Mouse (Mus musculus) forebrain, embryonic 13.5 days (tissue): ENCODE results near the gene A030014E15Rik. TPM values are rescaled to one million over a fixed set of nuclear protein-coding genes. Genes with fewer than 3 reads are reported as not detected.
"Not testable (repeated sequence)": the region's sequence is repeated elsewhere in the genome, so short reads cannot be mapped to it uniquely, and the experiment has no call there.

ENCODE experiments used
- ATAC-seq: fragments of 200-750 bp; cut with Nextera tagmentation; 2 replicates; pipeline ENCODE4 v1.8.0; 2017
- H3K27ac ChIP-seq: fragments of 300-500 bp; sonication (generic); 2 replicates; pipeline ENCODE4 v1.5.1; 2015; ENCODE audit warnings: inconsistent platforms, mild to moderate bottlenecking, moderate library complexity
- H3K27me3 ChIP-seq: fragments of 300-500 bp; sonication (generic); 2 replicates; pipeline ENCODE4 v1.6.1; 2015; ENCODE audit warnings: mild to moderate bottlenecking, inconsistent platforms
- H3K36me3 ChIP-seq: fragments of 300-500 bp; sonication (generic); 2 replicates; pipeline ENCODE4 v1.6.1; 2015; ENCODE audit warnings: mild to moderate bottlenecking, inconsistent platforms; ENCODE audit not compliant: poor library complexity, severe bottlenecking
- H3K4me1 ChIP-seq: fragments of 300-500 bp; sonication (generic); 2 replicates; pipeline ENCODE4 v1.6.1; 2015; ENCODE audit warnings: inconsistent platforms
- H3K4me2 ChIP-seq: fragments of 300-500 bp; sonication (generic); 2 replicates; pipeline ENCODE4 v1.6.1; 2015; ENCODE audit warnings: inconsistent platforms, mild to moderate bottlenecking, moderate library complexity
- H3K4me3 ChIP-seq: fragments of 300-500 bp; sonication (generic); 2 replicates; pipeline ENCODE4 v1.5.1; 2015; ENCODE audit warnings: mild to moderate bottlenecking, inconsistent platforms
- H3K9ac ChIP-seq: fragments of 300-500 bp; sonication (generic); 2 replicates; pipeline ENCODE4 v1.6.1; 2015; ENCODE audit warnings: mild to moderate bottlenecking, inconsistent platforms
- H3K9me3 ChIP-seq: fragments of 300-500 bp; sonication (generic); replicated peaks from 2 replicates; pipeline ENCODE4 v1.6.1; 2016; ENCODE audit warnings: inconsistent platforms
- WGBS: fragments of 180-500 bp; shearing (Covaris S2); methylation state at CpG from one replicate; pipeline ENCODE4 v1.1.7; 2015; 5-methylcytosine and 5-hydroxymethylcytosine counted together
- polyA plus RNA-seq: library from polyadenylated mRNA; unstranded; fragments of >200 nt; fragmentation: Nextera tagmentation; extraction: Ambion mirVana; gene quantifications from 2 replicates; pipeline ENCODE4 v1.2.1, GENCODE M21; 2015

A030014E15Rik gene
- polyA plus RNA-seq, result not detected in 2 replicates

- no peaks in the 10 kb centered on the region for H3K36me3 ChIP-seq
- H3K27me3 ChIP-seq, result no peaks in the 10 kb centered on the region
- 97% methylated on average over 6 of the region's 6 CpGs for WGBS
- H3K9me3 ChIP-seq, result no peaks in the 10 kb centered on the region
- H3K27ac ChIP-seq, result no peak within 1 kb of the TSS
- no peak for ATAC-seq
- H3K4me1 ChIP-seq, result no peaks in the 10 kb centered on the region
- H3K4me2 ChIP-seq, result no peak within 1 kb of the TSS
- H3K4me3 ChIP-seq, result no peak within 1 kb of the TSS
- H3K9ac ChIP-seq, result no peak within 1 kb of the TSS
Measured at GRCm38 (mm10) chr1:82924650-82925049, at the start of gene A030014E15Rik. Gene A030014E15Rik, plus strand, starts transcription at chr1:82924917.

GRCm38 (mm10) chr1:82879172-82879571 lies 45.5 kb upstream of the A030014E15Rik start:
- Histone ChIP-seq H3K9me3 (no peaks in the 10 kb centered on the region), H3K27me3 (no peaks in the 10 kb centered on the region), H3K27ac (no peak overlapping the region), H3K36me3 (peaks cover 46% of the 10 kb centered on the region), H3K9ac (no peak overlapping the region), H3K4me1 (no peaks in the 10 kb centered on the region), H3K4me2 (no peak overlapping the region), H3K4me3 (no peak overlapping the region)
- no peak for ATAC-seq
- 85% methylated on average over 2 of the region's 2 CpGs for WGBS

- H3K9ac ChIP-seq, result no peak overlapping the region
- H3K9me3 ChIP-seq, result no peaks in the 10 kb centered on the region
- no peak for ATAC-seq
- H3K27ac ChIP-seq, result no peak overlapping the region
- H3K4me2 ChIP-seq, result no peak overlapping the region
- H3K36me3 ChIP-seq, result peaks cover 53% of the 10 kb centered on the region
- WGBS, result 71% methylated on average over 8 of the region's 8 CpGs
- H3K4me1 ChIP-seq, result no peaks in the 10 kb centered on the region
- H3K27me3 ChIP-seq, result no peaks in the 10 kb centered on the region
- no peak overlapping the region for H3K4me3 ChIP-seq
Measured at GRCm38 (mm10) chr1:82880196-82880595, 44.5 kb upstream of the A030014E15Rik start.

GRCm38 (mm10) chr1:82893269-82893668 lies 31.4 kb upstream of the A030014E15Rik start:
- Histone ChIP-seq H3K9me3 (no peaks in the 10 kb centered on the region), H3K4me1 (no peaks in the 10 kb centered on the region), H3K27me3 (no peaks in the 10 kb centered on the region), H3K36me3 (peaks cover 27% of the 10 kb centered on the region), H3K4me2 (no peak overlapping the region), H3K4me3 (no peak overlapping the region), H3K27ac (no peak overlapping the region), H3K9ac (no peak overlapping the region)
- WGBS, result 96% methylated on average over 7 of the region's 7 CpGs
- no peak for ATAC-seq

GRCm38 (mm10) chr1:82900567-82900966 lies 24.1 kb upstream of the A030014E15Rik start:
- Histone ChIP-seq H3K4me1 (no peaks in the 10 kb centered on the region), H3K27ac (no peak overlapping the region), H3K9ac (no peak overlapping the region), H3K4me2 (no peak overlapping the region), H3K36me3 (peaks cover 31% of the 10 kb centered on the region; the same call in 1 of the 2 replicates), H3K4me3 (no peak overlapping the region), H3K9me3 (no peaks in the 10 kb centered on the region), H3K27me3 (no peaks in the 10 kb centered on the region)
- ATAC-seq, result no peak
- WGBS, result 93% methylated on average over 1 of the region's 1 CpGs

- 89% methylated on average over 3 of the region's 3 CpGs for WGBS
- peaks cover 31% of the 10 kb centered on the region; the same call in 1 of the 2 replicates for H3K36me3 ChIP-seq
- no peak overlapping the region for H3K4me3 ChIP-seq
- no peak overlapping the region for H3K27ac ChIP-seq
- H3K9ac ChIP-seq, result no peak overlapping the region
- H3K9me3 ChIP-seq, result no peaks in the 10 kb centered on the region
- no peak for ATAC-seq
- H3K4me2 ChIP-seq, result no peak overlapping the region
- H3K27me3 ChIP-seq, result no peaks in the 10 kb centered on the region
- H3K4me1 ChIP-seq, result peaks cover 4% of the 10 kb centered on the region; the same call in 1 of the 2 replicates
Measured at GRCm38 (mm10) chr1:82901201-82901600, 23.5 kb upstream of the A030014E15Rik start.

GRCm38 (mm10) chr1:82905886-82906285 lies 18.8 kb upstream of the A030014E15Rik start:
- Histone ChIP-seq H3K9me3 (no peaks in the 10 kb centered on the region), H3K4me1 (peaks cover 6% of the 10 kb centered on the region; the same call in 1 of the 2 replicates), H3K4me2 (no peak overlapping the region), H3K36me3 (peaks cover 17% of the 10 kb centered on the region; the same call in 1 of the 2 replicates), H3K4me3 (no peak overlapping the region), H3K9ac (no peak overlapping the region), H3K27ac (no peak overlapping the region), H3K27me3 (no peaks in the 10 kb centered on the region)
- 51% methylated on average over 3 of the region's 3 CpGs for WGBS
- peak; percentile 35; the same call in 1 of the 2 replicates for ATAC-seq

- Histone ChIP-seq H3K36me3 (no peaks in the 10 kb centered on the region), H3K4me2 (no peak within 1 kb of the TSS), H3K27ac (no peak within 1 kb of the TSS), H3K4me1 (no peaks in the 10 kb centered on the region), H3K4me3 (no peak within 1 kb of the TSS), H3K9me3 (no peaks in the 10 kb centered on the region), H3K27me3 (no peaks in the 10 kb centered on the region), H3K9ac (no peak within 1 kb of the TSS)
- no peak for ATAC-seq
- 96% methylated on average over 2 of the region's 3 CpGs for WGBS
Measured at GRCm38 (mm10) chr1:82913025-82913424, 11.7 kb upstream of the A030014E15Rik start, which contains the start of gene A030005L19Rik. Gene A030005L19Rik, plus strand, starts transcription at chr1:82913325.

GRCm38 (mm10) chr1:82913434-82913833 lies 11.3 kb upstream of the A030014E15Rik start:
- not testable (repeated sequence) for H3K36me3 ChIP-seq, H3K9ac ChIP-seq

GRCm38 (mm10) chr1:82930558-82930957 lies 5.8 kb downstream of the A030014E15Rik start:
- ATAC-seq, H3K27me3 ChIP-seq, H3K36me3 ChIP-seq, H3K4me3 ChIP-seq, H3K4me1 ChIP-seq, H3K27ac ChIP-seq, H3K4me2 ChIP-seq, H3K9me3 ChIP-seq, H3K9ac ChIP-seq: not testable (repeated sequence)
- WGBS, result 93% methylated on average over 3 of the region's 3 CpGs

More at GRCm38 (mm10) chr1:82913434-82913833, 11.3 kb upstream of the A030014E15Rik start:
- H3K27ac ChIP-seq, H3K27me3 ChIP-seq, ATAC-seq, H3K4me2 ChIP-seq, H3K4me1 ChIP-seq, H3K4me3 ChIP-seq, H3K9me3 ChIP-seq: not testable (repeated sequence)
- WGBS, result 89% methylated on average over 4 of the region's 5 CpGs

GRCm38 (mm10) chr1:82931326-82931725 lies 6.6 kb downstream of the A030014E15Rik start, which contains the start of gene Gm6217:
Gene Gm6217, minus strand, starts transcription at chr1:82931399.
- whole genome bisulfite sequencing, result no CpG with 5 or more reads among the region's 6 CpGs
- not testable (repeated sequence) for H3K36me3 ChIP-seq, H3K27ac ChIP-seq, H3K4me2 ChIP-seq, H3K27me3 ChIP-seq, H3K4me1 ChIP-seq, ATAC-seq, H3K9ac ChIP-seq, H3K9me3 ChIP-seq, H3K4me3 ChIP-seq

- Histone ChIP-seq H3K27me3 (no peaks in the 10 kb centered on the region), H3K4me1 (no peaks in the 10 kb centered on the region), H3K4me3 (no peak overlapping the region), H3K9ac (no peak overlapping the region), H3K27ac (no peak overlapping the region), H3K36me3 (no peaks in the 10 kb centered on the region), H3K4me2 (no peak overlapping the region), H3K9me3 (no peaks in the 10 kb centered on the region)
- no peak for ATAC-seq
- 95% methylated on average over 5 of the region's 5 CpGs for WGBS
Measured at GRCm38 (mm10) chr1:82938666-82939065, 13.9 kb downstream of the A030014E15Rik start.

GRCm38 (mm10) chr1:82942505-82942904 lies 17.8 kb downstream of the A030014E15Rik start:
- not testable (repeated sequence) for H3K9ac ChIP-seq, ATAC-seq, H3K4me1 ChIP-seq, H3K36me3 ChIP-seq, H3K27me3 ChIP-seq, H3K4me3 ChIP-seq, H3K9me3 ChIP-seq, H3K27ac ChIP-seq, H3K4me2 ChIP-seq
- 94% methylated on average over 1 of the region's 2 CpGs for WGBS
